Mouse (Mus musculus) hindbrain, embryonic 10.5 days (tissue): ENCODE results near the gene Gm14597. TPM values are rescaled to one million over a fixed set of nuclear protein-coding genes. Genes with fewer than 3 reads are reported as not detected.
"Not testable (repeated sequence)": the region's sequence is repeated elsewhere in the genome, so short reads cannot be mapped to it uniquely, and the experiment has no call there.

Source experiments
- DNase-seq: peaks from one replicate; pipeline ENCODE4 v3.0.0-alpha.2; 2017; ENCODE audit warnings: low spot score
- H3K27ac ChIP-seq: fragments of 300-500 bp; sonication (generic); 2 replicates; pipeline ENCODE4 v1.5.1; 2016; ENCODE audit warnings: mild to moderate bottlenecking, moderate library complexity
- H3K27me3 ChIP-seq: fragments of 300-500 bp; sonication (generic); 2 replicates; pipeline ENCODE4 v1.6.1; 2016; ENCODE audit warnings: mild to moderate bottlenecking; ENCODE audit not compliant: poor library complexity, insufficient read depth, severe bottlenecking
- H3K36me3 ChIP-seq: fragments of 300-500 bp; sonication (generic); 2 replicates; pipeline ENCODE4 v1.6.1; 2016; ENCODE audit warnings: mild to moderate bottlenecking, moderate library complexity
- H3K4me1 ChIP-seq: fragments of 300-500 bp; sonication (generic); replicated peaks from 2 replicates; pipeline ENCODE4 v1.6.1; 2016; ENCODE audit warnings: mild to moderate bottlenecking
- H3K4me3 ChIP-seq: fragments of 300-500 bp; sonication (generic); 2 replicates; pipeline ENCODE4 v1.5.1; 2016; ENCODE audit warnings: mild to moderate bottlenecking, moderate library complexity
- H3K9me3 ChIP-seq: fragments of 300-500 bp; sonication (generic); 2 replicates; pipeline ENCODE4 v1.6.1; 2016; ENCODE audit warnings: mild to moderate bottlenecking, moderate library complexity
- WGBS: fragments of 180-500 bp; shearing (Covaris S2); methylation state at CpG from one replicate; pipeline ENCODE4 v1.1.7; 2016; 5-methylcytosine and 5-hydroxymethylcytosine counted together
- polyA plus RNA-seq: library from polyadenylated mRNA; unstranded; fragments of >200 nt; fragmentation: Nextera tagmentation; extraction: Ambion mirVana; gene quantifications from 2 replicates; pipeline ENCODE4 v1.2.1, GENCODE M21; 2016

Gm14597 gene
- not detected in 2 replicates for polyA plus RNA-seq

DNA sequence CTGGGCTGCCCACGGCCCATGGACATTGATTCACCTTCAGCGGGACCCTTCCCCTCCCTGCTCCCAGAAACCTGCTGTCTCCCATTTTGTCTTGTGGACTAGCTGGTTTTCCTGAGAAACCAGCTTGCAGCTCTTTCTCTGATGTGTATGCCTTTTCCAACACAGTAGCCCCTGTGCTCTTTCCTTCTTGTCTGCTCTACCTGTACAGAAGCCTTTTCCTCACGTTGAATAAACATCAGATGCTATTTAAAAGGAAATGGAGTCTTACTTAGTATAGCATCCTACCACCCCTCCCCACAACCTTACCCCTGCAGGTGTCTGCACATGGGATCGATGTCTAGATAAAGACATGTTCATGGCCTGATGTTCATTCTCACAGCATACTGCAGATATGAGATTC, at the start of gene Gm14597:
Gene Gm14597, minus strand, starts transcription at position 101 of the 400 bp plus-strand sequence.
- not testable (repeated sequence) for DNase-seq, H3K36me3 ChIP-seq, H3K9me3 ChIP-seq, H3K27me3 ChIP-seq, H3K4me1 ChIP-seq
- Histone ChIP-seq H3K27ac (peak within 1 kb of the TSS; percentile 84), H3K4me3 (peak within 1 kb of the TSS; percentile 50)
- WGBS, result 84% methylated on average over 3 of the region's 4 CpGs

DNA sequence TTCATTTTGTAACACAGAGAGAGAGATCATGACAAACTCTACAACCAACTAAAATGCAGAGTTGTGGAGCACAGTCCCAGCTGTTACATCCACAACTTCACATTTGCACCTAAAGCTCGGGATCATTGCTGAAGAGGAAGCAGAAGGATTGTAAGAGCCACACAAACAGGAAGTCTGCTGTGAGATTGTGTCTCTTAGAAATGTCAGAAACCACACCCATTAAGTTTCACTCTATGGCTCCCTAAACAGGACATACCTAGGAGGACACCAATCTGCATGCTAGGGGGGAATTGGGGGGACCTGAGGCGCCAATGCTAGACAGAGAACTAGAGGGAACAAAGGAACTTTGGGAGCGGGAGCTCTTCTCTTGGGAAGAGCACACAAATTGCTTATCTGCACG, 44.1 kb upstream of the Gm14597 start:
- not testable (repeated sequence) for H3K27me3 ChIP-seq, H3K36me3 ChIP-seq, H3K4me1 ChIP-seq, H3K9me3 ChIP-seq, H3K27ac ChIP-seq, DNase-seq, H3K4me3 ChIP-seq
- 82% methylated on average over 4 of the region's 4 CpGs for WGBS

DNA sequence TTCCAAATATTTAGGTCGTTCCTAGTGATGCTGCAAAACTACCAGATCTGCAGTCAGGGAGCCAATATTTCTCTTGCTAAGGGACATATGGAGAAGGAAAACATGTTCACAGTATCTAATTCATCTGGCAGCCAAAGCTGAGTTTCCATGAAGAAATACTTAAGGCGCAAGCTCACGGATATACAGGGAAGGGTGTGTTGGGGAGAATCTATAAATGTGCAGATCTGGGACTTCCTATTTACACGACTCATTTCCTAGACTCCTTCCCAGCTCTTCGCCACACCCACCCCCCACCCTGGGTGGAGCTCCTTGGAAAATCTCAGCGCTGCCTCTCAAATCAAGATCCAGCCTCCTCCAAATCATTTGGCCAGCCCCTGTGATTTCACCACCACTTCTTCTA, 37.1 kb upstream of the Gm14597 start:
- H3K27me3 ChIP-seq, result no peaks in the 10 kb centered on the region
- no peaks in the 10 kb centered on the region for H3K4me1 ChIP-seq
- DNase-seq, result no peak
- H3K4me3 ChIP-seq, result no peak overlapping the region
- H3K36me3 ChIP-seq, result no peaks in the 10 kb centered on the region
- H3K9me3 ChIP-seq, result no peaks in the 10 kb centered on the region
- H3K27ac ChIP-seq, result no peak overlapping the region
- WGBS, result 86% methylated on average over 6 of the region's 6 CpGs

DNA sequence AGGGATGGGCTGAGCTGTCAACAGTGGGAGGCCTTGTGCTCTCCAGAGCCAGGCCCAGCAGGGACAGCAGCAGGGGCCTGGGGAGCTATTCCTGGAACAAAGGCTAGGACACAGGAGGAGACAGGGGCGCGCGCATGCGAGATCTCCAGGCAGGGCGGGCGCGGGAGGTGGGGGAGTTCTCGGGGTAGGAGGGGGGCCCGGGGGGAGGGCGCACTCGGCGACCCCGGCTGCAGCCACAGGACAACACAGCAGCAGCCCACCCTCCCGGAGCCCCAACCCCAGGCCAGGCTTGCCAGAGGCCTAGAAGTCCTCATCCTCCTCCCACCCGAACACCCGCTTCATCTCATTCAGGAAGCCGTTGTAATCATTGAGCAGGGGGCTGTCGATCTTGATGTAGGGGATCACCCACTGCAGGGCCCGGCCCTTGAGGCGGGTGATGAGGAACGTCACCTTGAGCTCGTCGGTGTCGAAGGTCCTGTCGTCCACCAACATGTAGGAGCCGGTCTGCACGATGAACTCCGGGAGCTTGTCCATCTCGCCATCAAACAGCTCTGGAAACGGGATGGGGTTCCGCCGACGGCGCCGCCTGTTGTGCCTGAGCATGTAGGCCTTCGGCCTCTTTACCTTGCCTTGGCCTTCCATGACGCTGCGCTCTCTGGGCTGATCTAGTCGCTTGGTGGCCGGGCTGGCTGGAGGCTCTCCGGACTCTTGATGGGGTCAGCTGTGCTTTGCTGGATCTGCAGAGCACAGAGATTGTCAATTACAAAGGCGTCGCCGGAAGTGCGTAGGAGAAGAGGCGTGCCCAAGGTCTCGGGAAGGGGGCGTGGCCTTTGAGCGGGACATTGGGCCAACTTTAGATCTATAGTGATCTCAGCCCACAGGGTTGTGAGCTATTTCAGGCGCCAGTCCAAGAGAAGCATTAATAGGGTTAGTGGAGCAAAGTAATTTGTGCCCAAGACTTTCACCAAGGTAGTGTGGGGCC, 34.5 kb upstream of the Gm14597 start, which contains the start of gene Rtl8a:
Gene Rtl8a, minus strand, starts transcription at position 703 of the 982 bp plus-strand sequence.
- peak within 1 kb of the TSS; percentile 5; the same call in 1 of the 2 replicates for H3K27ac ChIP-seq

DNA sequence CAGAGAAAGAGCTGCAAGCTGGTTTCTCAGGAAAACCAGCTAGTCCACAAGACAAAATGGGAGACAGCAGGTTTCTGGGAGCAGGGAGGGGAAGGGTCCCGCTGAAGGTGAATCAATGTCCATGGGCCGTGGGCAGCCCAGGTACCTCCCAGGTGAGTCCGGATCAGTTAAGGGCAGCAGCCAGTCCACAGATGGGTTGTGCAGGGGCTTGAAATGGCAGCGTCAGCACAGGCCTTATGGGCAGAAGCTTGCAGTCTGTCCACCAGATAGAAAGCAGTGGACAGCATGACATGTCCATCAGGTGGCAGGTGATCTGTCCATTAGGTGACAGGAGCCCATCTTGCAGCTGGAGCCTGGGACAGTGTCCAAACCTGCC, 33.8 kb upstream of the Gm14597 start:
- not testable (repeated sequence) for H3K36me3 ChIP-seq, H3K27me3 ChIP-seq, H3K9me3 ChIP-seq, H3K4me1 ChIP-seq, DNase-seq, H3K27ac ChIP-seq
- H3K4me3 ChIP-seq, result peak overlapping the region; percentile 36; the same call in 1 of the 2 replicates
- 57% methylated on average over 4 of the region's 4 CpGs for WGBS

More for the DNA sequence above, 34.5 kb upstream of the Gm14597 start, which contains the start of gene Rtl8a:
- not testable (repeated sequence) for H3K27me3 ChIP-seq, H3K4me1 ChIP-seq, H3K36me3 ChIP-seq, H3K9me3 ChIP-seq
- DNase-seq, result peak; percentile 80
- H3K4me3 ChIP-seq, result peak within 1 kb of the TSS; percentile 43
- WGBS, result 20% methylated on average over 12 of the region's 50 CpGs

DNA sequence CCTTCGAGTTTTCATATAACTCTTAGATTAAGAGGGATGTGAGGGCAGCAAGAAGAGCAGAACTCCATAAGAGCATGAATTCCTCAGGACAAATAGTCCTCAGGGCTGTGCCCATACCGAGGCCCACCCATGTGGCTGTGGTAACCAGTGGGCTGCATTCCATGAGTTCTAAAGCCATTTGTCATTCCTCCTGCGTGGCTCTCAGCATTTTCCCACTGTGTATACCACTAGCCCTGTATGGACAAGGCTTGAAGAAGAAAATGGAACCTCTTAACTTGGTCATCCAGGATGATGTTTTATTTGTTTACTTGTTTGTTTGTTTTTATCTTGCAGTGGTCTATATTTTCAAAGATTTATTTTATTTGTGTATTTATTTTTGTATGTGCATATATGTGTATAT, 29.3 kb upstream of the Gm14597 start:
- not testable (repeated sequence) for DNase-seq, H3K4me1 ChIP-seq, H3K27me3 ChIP-seq, H3K4me3 ChIP-seq, H3K36me3 ChIP-seq, H3K27ac ChIP-seq, H3K9me3 ChIP-seq
- 66% methylated on average over 3 of the region's 3 CpGs for WGBS

DNA sequence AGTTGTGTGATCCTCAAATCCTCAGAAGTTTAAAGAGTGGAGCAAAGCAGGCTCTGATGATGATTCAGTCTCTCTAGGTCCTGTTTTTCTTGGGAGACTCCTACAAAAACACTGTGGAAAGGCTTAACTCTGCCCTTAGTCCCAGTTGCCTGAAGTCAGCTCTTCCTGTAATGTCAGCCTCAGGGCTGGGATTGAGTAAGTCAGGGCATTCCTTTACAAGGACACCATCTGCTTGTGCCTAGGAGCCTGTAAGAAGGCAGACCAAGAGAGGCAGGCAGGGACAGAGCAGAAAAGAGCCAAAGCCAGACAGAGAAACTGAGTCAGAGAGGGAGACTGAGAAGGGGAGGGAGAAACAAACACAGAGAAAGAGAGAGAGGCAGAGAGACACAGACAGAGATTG, 2.6 kb upstream of the Gm14597 start:
- not testable (repeated sequence) for H3K9me3 ChIP-seq, H3K36me3 ChIP-seq

DNA sequence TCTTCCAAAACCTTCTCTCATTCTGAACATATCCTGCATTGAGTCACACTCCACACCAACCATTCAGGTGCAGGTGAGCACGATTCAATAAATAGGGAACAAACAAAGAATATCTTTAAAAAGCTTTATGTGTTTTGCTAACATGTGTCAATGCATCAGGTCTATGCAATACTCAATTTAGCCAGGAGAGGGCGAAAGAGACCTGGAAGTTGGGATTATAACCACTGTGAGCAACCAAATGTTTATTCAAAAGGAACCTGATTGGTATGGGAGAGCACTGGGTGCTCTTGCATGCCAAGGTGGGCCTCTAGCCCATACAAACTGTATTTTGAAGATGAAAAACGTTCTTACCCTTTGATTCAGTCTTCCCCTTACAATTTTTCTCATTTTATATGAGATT, 1.8 kb upstream of the Gm14597 start:
- DNase-seq, result peak; percentile 36
- 3% methylated on average over 3 of the region's 3 CpGs for WGBS
- Histone ChIP-seq H3K4me3 (no peak overlapping the region), H3K27ac (no peak overlapping the region), H3K9me3 (no peaks in the 10 kb centered on the region), H3K36me3 (no peaks in the 10 kb centered on the region), H3K27me3 (no peaks in the 10 kb centered on the region), H3K4me1 (no peaks in the 10 kb centered on the region; the same call in 1 of the 2 replicates)

More for the DNA sequence above, 2.6 kb upstream of the Gm14597 start:
- H3K4me3 ChIP-seq, H3K4me1 ChIP-seq, H3K27me3 ChIP-seq, DNase-seq, H3K27ac ChIP-seq: not testable (repeated sequence)

DNA sequence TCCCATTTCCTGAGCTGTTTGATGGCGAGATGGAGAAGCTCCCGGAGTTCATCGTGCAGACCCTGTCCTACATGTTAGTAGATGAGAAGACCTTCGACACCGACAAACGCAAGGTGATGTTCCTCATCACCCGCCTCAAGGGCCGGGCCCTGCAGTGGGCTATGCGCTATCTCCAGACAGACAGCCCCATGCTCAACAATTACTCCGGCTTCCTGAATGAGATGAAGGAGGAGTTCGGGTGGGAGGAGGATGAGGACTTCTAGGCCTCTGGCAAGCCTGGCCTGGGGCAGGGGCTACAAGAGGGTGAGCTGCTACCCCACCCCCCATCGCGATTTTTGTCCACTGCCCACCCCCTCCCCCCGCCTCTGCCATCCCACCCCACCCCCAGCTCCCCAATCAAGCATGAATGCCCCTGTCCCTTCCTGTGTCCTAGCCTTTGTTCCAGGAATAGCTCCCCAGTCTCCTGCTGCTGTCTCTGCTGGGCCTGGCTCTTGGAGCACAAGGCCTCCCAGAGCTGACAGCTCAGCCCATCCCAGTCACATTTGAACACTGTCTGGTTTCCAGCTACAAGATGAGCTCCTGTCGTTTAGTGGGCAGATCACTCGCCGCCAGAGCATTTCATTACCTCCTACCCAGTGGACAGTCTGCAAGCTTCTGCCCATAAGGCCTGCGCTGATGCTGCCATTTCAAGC, 511 bp downstream of the Gm14597 start:
- Histone ChIP-seq H3K27me3 (no peaks in the 10 kb centered on the region), H3K9me3 (no peaks in the 10 kb centered on the region), H3K4me3 (peak overlapping the region; percentile 50), H3K27ac (peak overlapping the region; percentile 84), H3K4me1 (no peaks in the 10 kb centered on the region; the same call in 1 of the 2 replicates), H3K36me3 (no peaks in the 10 kb centered on the region)
- peak; percentile 19 for DNase-seq
- 24% methylated on average over 18 of the region's 18 CpGs for WGBS

DNA sequence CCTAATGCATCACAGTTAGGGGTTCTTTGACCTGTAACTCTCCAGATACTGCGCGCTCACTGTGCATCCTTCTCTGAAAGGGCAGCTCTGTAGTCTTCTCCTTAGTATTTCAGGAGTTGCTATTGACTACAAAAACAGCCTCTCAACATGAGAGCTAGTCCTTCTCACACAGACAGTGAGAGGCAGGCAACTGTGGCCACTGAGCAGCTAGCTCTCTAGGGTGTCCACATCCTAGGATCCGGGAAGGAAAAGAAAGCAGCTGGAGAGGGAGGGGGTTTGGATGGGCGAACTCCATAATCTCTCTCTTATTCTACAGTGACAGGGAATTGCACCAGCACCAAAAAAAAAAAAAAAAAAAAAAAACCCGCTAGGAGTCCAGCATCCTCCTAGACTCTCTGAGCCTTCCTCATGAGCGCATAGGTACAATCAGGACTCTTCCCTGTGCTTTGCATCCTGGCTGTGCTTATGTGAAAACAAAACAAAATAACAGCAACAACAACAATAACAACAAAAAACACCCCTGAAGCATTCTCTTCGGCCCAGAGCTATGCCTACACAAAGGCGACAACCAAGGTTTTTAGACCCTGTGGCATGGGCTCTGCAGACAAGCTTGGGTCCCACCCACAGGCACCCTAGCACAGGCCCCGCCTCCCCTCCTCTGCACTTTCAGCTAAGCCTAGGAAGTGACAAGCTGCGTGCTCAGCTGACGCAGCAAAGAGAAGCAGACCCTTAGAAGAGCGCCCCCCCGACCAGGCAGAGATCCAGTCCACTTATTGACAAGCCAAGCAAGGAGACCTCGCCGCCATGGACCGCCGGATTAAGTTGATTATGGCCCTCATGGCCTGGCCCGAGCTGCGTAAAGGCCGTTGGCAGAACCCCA, 1.3 kb downstream of the Gm14597 start, which contains the start of gene Rtl8c:
Gene Rtl8c, plus strand, starts transcription at position 791 of the 880 bp plus-strand sequence.
- Histone ChIP-seq H3K27ac (peak within 1 kb of the TSS; percentile 84), H3K4me1 (no peaks in the 10 kb centered on the region; the same call in 1 of the 2 replicates), H3K9me3 (no peaks in the 10 kb centered on the region), H3K4me3 (peak within 1 kb of the TSS; percentile 50), H3K36me3 (no peaks in the 10 kb centered on the region), H3K27me3 (no peaks in the 10 kb centered on the region)
- 25% methylated on average over 20 of the region's 20 CpGs for WGBS
- peak; percentile 59 for DNase-seq

DNA sequence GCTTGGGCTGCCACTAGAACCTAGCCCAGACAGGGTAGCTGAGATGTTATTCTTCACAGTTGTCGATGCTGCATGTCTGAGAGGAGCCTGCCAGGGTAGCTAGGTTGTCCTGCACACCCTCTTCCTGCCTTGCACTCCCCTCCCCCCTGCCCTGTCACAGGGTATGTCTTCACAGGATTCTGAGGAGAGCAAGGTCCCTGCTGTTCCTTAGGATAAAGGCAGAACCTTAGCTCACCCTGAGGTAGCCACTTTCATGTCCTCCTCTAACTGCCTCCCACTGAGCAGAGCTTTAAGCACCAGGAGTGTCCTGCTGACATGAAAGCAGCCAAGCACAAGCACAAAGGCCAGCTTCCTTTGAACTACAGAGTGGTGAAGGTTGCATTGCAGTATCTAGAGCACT, 2.6 kb downstream of the Gm14597 start:
- not testable (repeated sequence) for H3K27ac ChIP-seq, DNase-seq, H3K36me3 ChIP-seq, H3K27me3 ChIP-seq, H3K9me3 ChIP-seq, H3K4me1 ChIP-seq, H3K4me3 ChIP-seq
- WGBS, result 18% methylated on average over 1 of the region's 1 CpGs

DNA sequence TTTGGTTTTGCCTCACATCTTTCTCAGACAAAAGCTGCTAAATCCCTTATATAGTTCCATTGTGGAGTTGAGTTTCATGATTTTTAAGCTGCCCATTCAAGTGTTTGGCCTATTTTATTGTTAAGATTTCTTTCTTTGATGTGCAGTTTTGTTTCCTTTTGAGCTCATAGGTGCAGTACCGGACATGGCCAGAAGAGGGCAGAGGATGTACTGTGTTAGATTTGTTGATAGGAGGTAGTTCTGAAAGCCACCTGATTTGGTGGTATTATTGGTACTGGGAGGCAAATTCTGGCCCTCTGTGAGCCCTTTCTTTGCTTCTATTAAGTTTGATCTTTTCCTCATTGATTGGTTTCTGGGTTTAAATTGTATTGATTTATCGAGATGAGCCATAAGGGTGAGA, 8.8 kb downstream of the Gm14597 start:
- H3K4me3 ChIP-seq, H3K4me1 ChIP-seq, H3K9me3 ChIP-seq, DNase-seq, H3K36me3 ChIP-seq, H3K27me3 ChIP-seq, H3K27ac ChIP-seq: not testable (repeated sequence)
- WGBS, result 42% methylated on average over 2 of the region's 2 CpGs
